Mouse (Mus musculus) retina, adult 2 months (tissue): ENCODE results near the gene Tdgf1.
A peak's percentile ranks its signal among the peaks of the same experiment; 100 is the strongest.

ENCODE experiments used
- DNase-seq: peaks from one replicate; pipeline ENCODE4 v3.0.0-alpha.2; 2012; ENCODE audit warnings: low read depth, low spot score

Gene Tdgf1

GRCm38 (mm10) chr9:110945926-110946325 is at the start of gene Tdgf1:
Gene Tdgf1, minus strand, starts transcription at chr9:110946158.
- DNase-seq = no peak

DNA sequence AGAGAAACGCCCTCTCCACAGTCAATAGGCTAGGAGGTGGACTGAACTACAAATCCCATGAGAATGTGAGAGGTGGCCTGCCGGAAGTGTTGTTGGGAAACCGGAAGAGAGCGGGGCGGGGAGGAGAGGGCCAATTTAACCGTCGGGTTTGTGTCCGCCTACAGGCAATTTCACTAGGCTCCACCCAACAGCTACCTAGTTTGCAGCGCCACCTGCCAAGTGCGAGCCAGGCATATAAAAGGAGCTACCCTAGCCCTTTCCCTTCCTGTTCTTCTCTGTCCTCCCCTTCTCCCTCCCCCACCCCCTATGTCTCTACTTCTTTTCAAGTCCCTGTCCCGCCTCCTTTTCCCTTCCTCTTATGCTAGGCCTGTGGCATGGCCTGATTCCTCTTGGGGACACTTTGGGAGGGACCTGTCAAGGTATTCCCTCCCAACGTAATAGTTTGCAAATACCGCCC is 48.8 kb upstream of the Tdgf1 start:
- DNase-seq = peak; percentile 73

- no peak for DNase-seq
Measured at GRCm38 (mm10) chr9:110993281-110993709, 47.3 kb upstream of the Tdgf1 start.

GRCm38 (mm10) chr9:110990204-110990603 is 44.2 kb upstream of the Tdgf1 start, which contains the start of gene Rtp3:
Gene Rtp3, minus strand, starts transcription at chr9:110990583.
- DNase-seq = no peak

DNA sequence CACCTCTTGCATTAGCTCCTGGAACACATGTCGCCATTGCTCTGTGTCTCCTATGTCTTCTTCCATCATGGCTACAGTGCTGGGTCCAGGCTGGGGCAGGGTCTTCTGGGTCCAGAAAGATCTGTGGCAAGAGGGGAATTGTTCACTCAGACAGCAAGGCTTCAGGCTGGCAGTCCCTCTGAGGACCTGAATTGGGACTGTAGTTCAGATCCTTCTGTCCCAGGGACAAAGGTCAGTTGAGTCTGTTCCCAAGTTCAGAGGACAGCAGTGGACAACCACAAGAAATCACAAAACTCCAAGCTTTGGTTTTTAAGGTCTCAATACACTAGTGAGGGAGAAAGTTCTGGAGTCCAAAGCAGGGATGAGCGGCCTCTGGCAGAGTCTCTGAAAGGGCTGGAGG is 43.6 kb upstream of the Tdgf1 start:
- DNase-seq = no peak

GRCm38 (mm10) chr9:110989141-110989540 is 43.2 kb upstream of the Tdgf1 start:
- no peak for DNase-seq

- DNase-seq = no peak
Measured at GRCm38 (mm10) chr9:110988078-110988477, 42.1 kb upstream of the Tdgf1 start.

GRCm38 (mm10) chr9:110987331-110987730 is 41.4 kb upstream of the Tdgf1 start:
- no peak for DNase-seq

DNA sequence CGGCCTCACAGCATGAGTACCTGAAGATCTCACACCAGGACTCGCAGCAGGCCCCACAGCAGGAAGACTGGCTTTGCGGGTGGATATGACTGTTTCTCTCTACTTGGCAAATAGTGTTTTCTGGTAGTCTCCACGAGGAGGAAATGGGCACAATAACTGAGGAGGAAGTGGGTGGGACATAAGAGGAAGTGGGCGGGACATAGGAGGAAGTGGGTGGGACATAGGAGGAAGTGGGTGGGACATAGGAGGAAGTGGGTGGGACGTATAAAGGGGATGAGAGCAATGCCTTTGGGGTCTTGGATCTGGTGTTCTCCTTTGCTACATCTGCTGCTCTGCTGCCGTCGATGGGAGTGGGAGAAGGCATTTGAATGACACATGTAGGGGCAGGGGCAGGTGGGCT is 40.0 kb upstream of the Tdgf1 start:
- DNase-seq = no peak

- no peak for DNase-seq
Measured at GRCm38 (mm10) chr9:110985541-110985940, 39.6 kb upstream of the Tdgf1 start.

DNA sequence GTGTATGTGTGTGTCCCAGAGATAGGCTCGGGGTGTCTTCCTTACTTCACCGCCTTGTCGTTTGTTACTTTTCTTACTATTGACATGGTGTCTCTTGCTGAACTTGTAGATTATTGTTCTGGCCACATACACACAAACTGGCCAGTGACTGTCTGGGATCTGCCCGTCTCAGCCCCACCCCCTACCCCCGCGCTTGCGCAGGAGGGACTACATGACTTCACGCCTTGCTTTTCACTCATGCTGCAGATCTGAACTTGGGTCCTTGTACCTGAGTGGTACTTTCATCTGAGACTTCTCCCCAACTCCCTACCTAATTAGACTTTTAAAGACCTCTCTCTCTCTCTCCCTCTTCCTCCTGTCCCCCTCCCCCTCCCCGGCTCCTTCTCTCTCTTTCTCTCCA is 38.1 kb upstream of the Tdgf1 start:
- no peak for DNase-seq

DNA sequence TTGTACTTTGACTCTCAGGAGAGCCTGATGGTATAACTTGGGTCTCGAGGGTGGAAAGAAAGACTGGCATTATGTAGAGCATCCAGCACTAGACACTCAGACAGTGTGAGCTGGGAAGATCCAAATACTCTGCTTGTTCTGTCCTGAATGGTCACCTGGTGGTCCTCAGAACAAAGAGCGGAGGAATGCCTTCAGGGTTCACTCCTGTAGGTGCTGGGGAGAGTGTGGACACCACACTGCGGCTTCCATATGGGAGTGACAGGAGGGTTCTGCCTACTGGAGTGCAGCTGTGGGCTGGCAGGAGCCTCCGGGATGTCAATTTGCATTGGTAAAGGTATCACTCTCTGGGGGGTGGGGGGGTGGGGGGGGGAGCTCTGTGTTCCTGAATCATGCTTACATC is 36.4 kb upstream of the Tdgf1 start:
- DNase-seq = no peak

- DNase-seq = no peak
Measured at GRCm38 (mm10) chr9:110979411-110979810, 33.5 kb upstream of the Tdgf1 start.

- no peak for DNase-seq
Measured at GRCm38 (mm10) chr9:110965910-110966231, 19.9 kb upstream of the Tdgf1 start.

DNA sequence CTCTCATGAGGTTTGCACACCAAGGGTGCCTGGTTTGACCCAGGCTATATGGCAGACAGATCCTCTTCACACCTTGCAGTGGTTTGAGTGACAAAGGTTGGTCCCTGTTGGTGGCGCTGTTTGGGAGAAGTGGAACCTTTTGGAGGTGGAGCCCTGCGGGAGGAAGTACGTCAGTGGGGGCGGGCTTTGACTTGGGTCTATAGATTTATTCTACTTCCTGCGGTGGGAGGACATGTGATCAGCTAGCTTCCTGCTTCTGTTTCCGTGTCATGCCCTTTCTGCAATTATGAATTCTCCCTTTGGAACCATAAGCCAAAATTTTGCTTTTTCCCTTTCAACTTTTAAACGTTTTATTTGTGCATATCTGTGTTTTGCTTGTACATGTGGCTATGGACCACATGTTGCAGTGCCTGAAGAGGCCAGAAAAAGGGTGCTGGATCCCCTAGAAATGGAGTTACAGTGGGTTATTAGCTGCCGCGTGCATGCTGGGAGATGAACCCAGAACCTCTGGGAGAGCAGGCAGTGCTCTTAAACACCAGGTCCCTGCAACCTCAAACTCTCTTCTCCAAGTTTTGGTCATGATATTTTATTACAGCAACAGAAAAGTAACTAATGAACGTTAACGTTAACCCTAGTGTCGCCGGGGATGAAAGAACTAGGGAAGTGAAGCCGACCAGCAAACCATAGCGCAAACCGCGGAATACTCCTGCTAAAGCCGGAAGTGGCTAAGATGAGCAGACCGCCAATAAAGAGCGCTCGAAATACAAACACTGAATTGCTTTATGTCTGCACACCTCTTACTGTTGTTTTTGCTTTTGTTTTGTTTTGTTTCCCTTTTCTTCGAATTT is 19.3 kb upstream of the Tdgf1 start:
- DNase-seq = no peak

DNA sequence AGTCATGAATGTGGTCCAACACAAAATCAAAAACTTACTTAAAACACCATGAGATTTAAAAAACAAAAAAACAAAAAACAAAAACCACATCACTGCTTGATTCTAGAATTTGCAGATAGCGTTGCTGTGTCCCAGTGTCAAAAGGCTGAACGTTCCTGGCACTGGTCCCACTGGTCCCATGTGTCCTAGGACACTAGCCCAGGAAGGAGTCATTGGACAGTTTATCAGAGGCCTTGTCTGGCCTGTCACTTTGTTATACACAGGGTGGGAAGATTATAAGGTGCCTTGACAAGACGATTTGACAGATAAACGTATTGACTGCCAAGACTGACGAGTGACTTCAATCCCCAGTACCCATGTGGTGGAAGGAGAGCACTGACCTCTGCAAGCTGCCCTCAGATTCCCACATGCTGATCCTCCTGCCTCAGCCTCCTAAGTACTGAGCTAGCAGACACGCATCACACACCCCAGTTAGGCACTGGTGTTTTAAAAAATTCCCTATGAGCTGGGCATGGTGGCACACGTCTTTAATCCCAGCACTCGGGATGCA is 17.7 kb upstream of the Tdgf1 start:
- DNase-seq = no peak

DNA sequence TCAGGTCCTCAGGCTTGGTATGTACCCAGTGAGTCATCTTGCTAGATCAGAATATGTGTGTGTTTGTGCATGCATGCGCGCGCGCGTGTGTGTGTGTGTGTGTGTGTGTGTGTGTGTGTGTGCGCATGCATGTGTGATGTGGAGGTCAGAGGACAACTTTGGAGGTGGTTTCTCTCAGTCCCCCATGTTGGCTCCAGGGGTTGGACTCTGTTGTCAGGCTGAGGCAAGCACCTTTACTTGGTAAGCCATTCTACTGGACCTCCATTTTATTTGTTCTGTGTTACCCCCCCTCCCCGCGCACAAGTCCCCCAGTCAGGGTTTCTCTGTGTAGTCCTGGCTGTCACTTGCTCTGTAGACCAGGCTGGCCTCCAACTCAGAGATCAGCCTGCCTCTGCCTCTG is 15.4 kb upstream of the Tdgf1 start:
- no peak for DNase-seq

- DNase-seq = no peak
Measured at GRCm38 (mm10) chr9:110960230-110961149, 14.5 kb upstream of the Tdgf1 start.

GRCm38 (mm10) chr9:110959669-110960068 is 13.7 kb upstream of the Tdgf1 start:
- DNase-seq = no peak

GRCm38 (mm10) chr9:110955962-110956361 is 10.0 kb upstream of the Tdgf1 start:
- DNase-seq = no peak

GRCm38 (mm10) chr9:110954681-110955445 is 8.9 kb upstream of the Tdgf1 start:
- DNase-seq = no peak
